Mouse (Mus musculus): Measurements from ENCODE around the gene Slc5a6. TPM values are rescaled to one million over a fixed set of nuclear protein-coding genes. Genes with fewer than 3 reads are reported as not detected.

Gene Slc5a6
- polyA plus RNA-seq, 1 experiment from 2014 or later = 10.4 TPM

Other genes with a start within 250 kb of the Slc5a6 start
- 12.2 and 17.0 TPM in 2 replicates for gene Mapre3, start 234.3 kb downstream of the Slc5a6 start, polyA plus RNA-seq (2016; fragmentation: Nextera tagmentation; extraction: Ambion mirVana)
- 68.7 and 82.4 TPM in 2 replicates for gene Tmem214, start 180.9 kb downstream of the Slc5a6 start, polyA plus RNA-seq (2016; fragmentation: Nextera tagmentation; extraction: Ambion mirVana)
- 20.4 and 29.9 TPM in 2 replicates for gene Agbl5, start 160.2 kb downstream of the Slc5a6 start, polyA plus RNA-seq (2016; fragmentation: Nextera tagmentation; extraction: Ambion mirVana)
- gene Ost4, start 141.1 kb downstream of the Slc5a6 start, polyA plus RNA-seq (2016; fragmentation: Nextera tagmentation; extraction: Ambion mirVana) = 403 and 414 TPM in 2 replicates
- gene Emilin1, start 135.5 kb downstream of the Slc5a6 start, polyA plus RNA-seq (2016; fragmentation: Nextera tagmentation; extraction: Ambion mirVana) = 202 and 241 TPM in 2 replicates
- gene Khk, start 127.5 kb downstream of the Slc5a6 start, polyA plus RNA-seq (2016; fragmentation: Nextera tagmentation; extraction: Ambion mirVana) = 7.1 and 7.8 TPM in 2 replicates
- 1.0 and 2.5 TPM in 2 replicates for gene Cgref1, start 103.3 kb downstream of the Slc5a6 start, polyA plus RNA-seq (2016; fragmentation: Nextera tagmentation; extraction: Ambion mirVana)
- gene Preb, start 88.6 kb downstream of the Slc5a6 start, polyA plus RNA-seq (2016; fragmentation: Nextera tagmentation; extraction: Ambion mirVana) = 139 and 142 TPM in 2 replicates
- gene Tcf23, start 80.3 kb downstream of the Slc5a6 start, polyA plus RNA-seq (2016; fragmentation: Nextera tagmentation; extraction: Ambion mirVana) = not detected in 2 replicates
- gene Atraid, start 612 bp downstream of the Slc5a6 start, polyA plus RNA-seq (2016; fragmentation: Nextera tagmentation; extraction: Ambion mirVana) = 51.8 and 69.7 TPM in 2 replicates
- gene Cad, start 5.9 kb upstream of the Slc5a6 start, polyA plus RNA-seq (2016; fragmentation: Nextera tagmentation; extraction: Ambion mirVana) = 63.1 and 71.3 TPM in 2 replicates
- not detected in 2 replicates for gene Dnajc5g, start 57.4 kb upstream of the Slc5a6 start, polyA plus RNA-seq (2016; fragmentation: Nextera tagmentation; extraction: Ambion mirVana)
- gene Slc30a3, start 59.3 kb upstream of the Slc5a6 start, polyA plus RNA-seq (2016; fragmentation: Nextera tagmentation; extraction: Ambion mirVana) = 0.24 and 0.26 TPM in 2 replicates
- gene Trim54, start 67.8 kb upstream of the Slc5a6 start, polyA plus RNA-seq (2016; fragmentation: Nextera tagmentation; extraction: Ambion mirVana) = 0.23 TPM in 1 of 2 replicates, not detected in the other
- not detected in 2 replicates for gene Ucn, start 89.9 kb upstream of the Slc5a6 start, polyA plus RNA-seq (2016; fragmentation: Nextera tagmentation; extraction: Ambion mirVana)
- gene Mpv17, start 105.3 kb upstream of the Slc5a6 start, polyA plus RNA-seq (2016; fragmentation: Nextera tagmentation; extraction: Ambion mirVana) = 54.2 and 66.0 TPM in 2 replicates
- 1.0 and 1.3 TPM in 2 replicates for gene Gm29609, start 131.0 kb upstream of the Slc5a6 start, polyA plus RNA-seq (2016; fragmentation: Nextera tagmentation; extraction: Ambion mirVana)
- gene Gtf3c2, start 131.2 kb upstream of the Slc5a6 start, polyA plus RNA-seq (2016; fragmentation: Nextera tagmentation; extraction: Ambion mirVana) = 120 and 136 TPM in 2 replicates
- 128 and 140 TPM in 2 replicates for gene Snx17, start 144.3 kb upstream of the Slc5a6 start, polyA plus RNA-seq (2016; fragmentation: Nextera tagmentation; extraction: Ambion mirVana)
- 85.7 and 89.6 TPM in 2 replicates for gene Eif2b4, start 144.5 kb upstream of the Slc5a6 start, polyA plus RNA-seq (2016; fragmentation: Nextera tagmentation; extraction: Ambion mirVana)
- 11.8 and 11.9 TPM in 2 replicates for gene Zfp513, start 153.4 kb upstream of the Slc5a6 start, polyA plus RNA-seq (2016; fragmentation: Nextera tagmentation; extraction: Ambion mirVana)
- 189 and 210 TPM in 2 replicates for gene Ppm1g, start 171.8 kb upstream of the Slc5a6 start, polyA plus RNA-seq (2016; fragmentation: Nextera tagmentation; extraction: Ambion mirVana)
- gene Nrbp1, start 191.9 kb upstream of the Slc5a6 start, polyA plus RNA-seq (2016; fragmentation: Nextera tagmentation; extraction: Ambion mirVana) = 118 and 133 TPM in 2 replicates
- 0.40 and 0.48 TPM in 2 replicates for gene Gm9970, start 192.3 kb upstream of the Slc5a6 start, polyA plus RNA-seq (2016; fragmentation: Nextera tagmentation; extraction: Ambion mirVana)
- gene Krtcap3, start 202.8 kb upstream of the Slc5a6 start, polyA plus RNA-seq (2016; fragmentation: Nextera tagmentation; extraction: Ambion mirVana) = 18.3 and 26.7 TPM in 2 replicates
- gene Ift172, start 242.2 kb upstream of the Slc5a6 start, polyA plus RNA-seq (2016; fragmentation: Nextera tagmentation; extraction: Ambion mirVana) = 34.7 and 48.6 TPM in 2 replicates
- 69.0 and 70.6 TPM in 2 replicates for gene Fndc4, start 247.2 kb upstream of the Slc5a6 start, polyA plus RNA-seq (2016; fragmentation: Nextera tagmentation; extraction: Ambion mirVana)
- 0.31 TPM in 1 of 2 replicates, not detected in the other for gene Gckr, start 248.5 kb upstream of the Slc5a6 start, polyA plus RNA-seq (2016; fragmentation: Nextera tagmentation; extraction: Ambion mirVana)

Data from limb, embryonic 10.5 days (tissue).